Mouse (Mus musculus): ENCODE data around the gene Eloa. TPM values are rescaled to one million over a fixed set of nuclear protein-coding genes. Genes with fewer than 3 reads are reported as not detected.

Eloa gene
- total RNA-seq, 2 experiments from 2014 or later = 35.7 to 53.8 TPM

DNA sequence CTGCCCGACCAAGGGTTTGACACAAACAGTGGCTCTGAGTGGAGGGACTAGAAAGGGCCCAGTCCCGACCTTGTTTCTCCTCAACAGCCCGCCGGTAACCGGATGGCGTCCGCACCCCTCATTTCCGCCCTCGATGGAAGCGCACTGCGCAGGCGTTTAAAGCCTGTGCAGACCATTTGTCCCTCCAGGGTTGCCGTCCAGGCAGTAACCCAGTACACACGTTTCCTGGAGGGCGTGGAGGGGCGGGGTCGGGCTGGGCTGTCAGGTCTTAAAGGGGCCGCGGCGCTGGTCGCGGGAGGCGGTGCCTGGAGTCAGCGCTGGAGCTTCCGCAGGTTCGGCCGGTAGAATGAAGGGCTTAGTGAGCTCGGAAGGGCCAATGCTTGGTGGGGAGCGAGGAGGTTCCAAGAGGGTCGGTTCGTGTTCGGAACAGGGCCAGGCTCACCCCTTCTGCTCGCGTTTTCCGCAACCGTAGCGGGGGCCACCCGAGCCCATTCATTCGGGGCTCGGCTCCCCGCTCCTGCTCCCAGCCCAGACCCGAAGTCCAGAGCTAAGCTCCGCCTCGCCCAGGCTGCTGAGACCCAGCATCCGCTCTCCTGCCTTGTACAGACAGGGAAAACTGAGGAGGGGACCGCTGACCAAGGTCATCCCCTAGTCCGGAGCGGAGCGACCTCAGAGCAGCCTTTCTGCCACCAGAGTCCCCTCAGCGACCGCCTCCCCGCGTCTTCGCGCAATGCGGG is 57.9 kb downstream of the Eloa start, which contains the start of gene Gale:
TSS of gene Gale (plus strand) at position 271 of the 737 bp plus-strand sequence.
- ATAC-seq (replicated peaks; ENCODE audit: low FRiP score, poor library complexity, severe bottlenecking) = peak; percentile 82

GRCm38 (mm10) chr4:135962946-135963345 is 58.6 kb downstream of the Eloa start:
- ATAC-seq (replicated peaks; ENCODE audit: low FRiP score, poor library complexity, severe bottlenecking) = peak; percentile 1

DNA sequence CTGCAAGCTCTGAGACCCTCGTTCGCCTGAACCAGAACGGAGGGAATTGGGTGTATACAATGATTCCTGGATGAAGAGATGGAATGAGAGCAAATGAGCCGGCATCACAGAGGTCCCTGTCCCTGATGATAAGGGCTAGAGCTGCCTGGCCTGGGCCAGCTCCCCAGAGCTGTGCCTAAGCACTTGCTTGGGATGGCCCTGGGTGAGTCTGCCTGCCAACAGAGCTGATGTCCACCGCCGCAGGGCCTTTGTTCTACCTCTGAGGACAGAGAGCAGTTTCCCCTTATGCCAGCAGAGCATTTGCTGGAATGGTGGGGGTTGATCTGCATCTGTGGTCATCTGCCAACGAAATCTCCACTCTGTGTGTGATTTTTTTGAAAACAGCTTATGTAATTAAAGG is 59.4 kb downstream of the Eloa start:
- ATAC-seq (replicated peaks; ENCODE audit: low FRiP score, poor library complexity, severe bottlenecking) = no peak

DNA sequence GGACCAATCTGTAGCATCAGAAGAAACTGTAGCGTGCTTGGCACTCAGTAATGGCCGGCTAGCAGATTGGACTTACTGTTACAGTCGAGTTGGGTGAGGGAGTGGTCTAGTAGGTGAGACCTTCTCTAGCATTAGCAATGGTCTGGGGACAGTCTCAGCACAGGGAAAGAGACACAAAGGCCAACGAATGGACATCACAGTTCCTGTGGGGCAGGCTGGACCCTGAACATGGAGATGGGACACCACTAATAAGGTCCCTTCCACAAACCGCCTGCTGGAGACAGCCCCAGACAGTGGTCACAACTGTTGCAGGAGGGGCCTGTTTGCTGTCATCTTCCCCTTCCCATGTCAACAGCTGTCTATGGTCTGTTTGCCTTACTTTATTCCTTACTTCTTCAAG is 59.9 kb downstream of the Eloa start:
- ATAC-seq (replicated peaks; ENCODE audit: low FRiP score, poor library complexity, severe bottlenecking) = no peak

GRCm38 (mm10) chr4:135960717-135961116 is 60.8 kb downstream of the Eloa start:
- ATAC-seq (replicated peaks; ENCODE audit: low FRiP score, poor library complexity, severe bottlenecking) = peak; percentile 59

DNA sequence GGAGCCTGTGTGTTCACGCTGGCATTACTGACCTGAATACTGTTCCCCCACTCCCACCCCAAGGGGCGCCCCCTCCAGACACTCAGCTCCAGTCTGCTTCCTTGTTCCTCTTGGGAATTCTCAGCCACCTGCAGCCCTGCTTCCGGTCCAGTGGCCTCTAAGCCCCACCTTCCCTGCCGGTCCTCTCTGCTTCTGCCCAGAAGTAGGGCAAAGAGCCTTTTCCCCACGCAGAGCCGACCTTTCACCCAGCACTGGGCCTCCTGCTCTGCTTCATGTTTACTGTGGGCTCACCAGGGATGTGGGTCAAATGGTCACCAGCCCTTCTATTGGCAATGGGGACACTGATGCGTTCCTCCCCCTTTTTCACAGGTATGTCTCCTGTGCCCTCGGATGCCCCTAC is 63.2 kb downstream of the Eloa start:
- no peak for ATAC-seq (replicated peaks; ENCODE audit: low FRiP score, poor library complexity, severe bottlenecking)

GRCm38 (mm10) chr4:135955886-135956285 is 65.7 kb downstream of the Eloa start:
- ATAC-seq (replicated peaks; ENCODE audit: low FRiP score, poor library complexity, severe bottlenecking) = no peak

DNA sequence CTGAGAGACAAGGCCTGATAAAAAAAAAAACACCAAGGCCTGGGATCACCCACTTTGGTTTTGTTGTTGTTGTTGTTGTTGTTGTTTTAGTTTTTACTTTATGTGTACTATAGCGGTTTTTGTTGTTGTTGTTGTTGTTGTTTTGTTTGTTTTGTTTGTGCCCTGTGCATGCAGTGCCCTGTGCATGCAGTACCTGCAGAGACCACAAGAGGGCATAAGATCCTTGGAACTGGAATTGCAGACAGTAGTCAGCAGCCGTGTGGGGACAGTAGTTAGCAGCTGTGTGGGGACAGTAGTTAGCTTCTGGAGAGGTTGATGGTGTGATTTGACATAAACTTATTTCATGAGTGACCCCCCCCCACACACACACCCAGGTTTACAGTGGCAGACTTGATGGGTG is 67.3 kb downstream of the Eloa start:
- ATAC-seq (replicated peaks; ENCODE audit: low FRiP score, poor library complexity, severe bottlenecking) = peak; percentile 79

Other genes starting within 250 kb of the Eloa start
- gene Srsf10, start 166.0 kb downstream of the Eloa start, total RNA-seq (2015; ENCODE audit: low replicate concordance) = 116 and 151 TPM in 2 replicates
- gene Srsf10, start 166.0 kb downstream of the Eloa start, total RNA-seq (2017; ENCODE audit: low replicate concordance) = 176 and 297 TPM in 2 replicates
- 81.7 and 106 TPM in 2 replicates for gene Pnrc2, start 147.9 kb downstream of the Eloa start, total RNA-seq (2015; ENCODE audit: low replicate concordance)
- gene Pnrc2, start 147.9 kb downstream of the Eloa start, total RNA-seq (2017; ENCODE audit: low replicate concordance) = 106 and 135 TPM in 2 replicates
- gene Cnr2, start 126.4 kb downstream of the Eloa start, total RNA-seq (2015; ENCODE audit: low replicate concordance) = 2.9 and 5.2 TPM in 2 replicates
- gene Cnr2, start 126.4 kb downstream of the Eloa start, total RNA-seq (2017; ENCODE audit: low replicate concordance) = 3.6 and 4.1 TPM in 2 replicates
- gene Fuca1, start 101.0 kb downstream of the Eloa start, total RNA-seq (2015; ENCODE audit: low replicate concordance) = 9.2 and 15.2 TPM in 2 replicates
- 29.4 and 31.6 TPM in 2 replicates for gene Fuca1, start 101.0 kb downstream of the Eloa start, total RNA-seq (2017; ENCODE audit: low replicate concordance)
- gene Hmgcl, start 75.3 kb downstream of the Eloa start, total RNA-seq (2015; ENCODE audit: low replicate concordance) = 17.3 and 45.4 TPM in 2 replicates
- 15.6 and 15.8 TPM in 2 replicates for gene Hmgcl, start 75.3 kb downstream of the Eloa start, total RNA-seq (2017; ENCODE audit: low replicate concordance)
- gene Gale, start 58.0 kb downstream of the Eloa start, total RNA-seq (2015; ENCODE audit: low replicate concordance) = 2.3 and 7.9 TPM in 2 replicates
- 2.3 and 4.2 TPM in 2 replicates for gene Gale, start 58.0 kb downstream of the Eloa start, total RNA-seq (2017; ENCODE audit: low replicate concordance)
- 14.6 and 25.2 TPM in 2 replicates for gene Lypla2, start 49.1 kb downstream of the Eloa start, total RNA-seq (2015; ENCODE audit: low replicate concordance)
- 4.5 and 6.1 TPM in 2 replicates for gene Lypla2, start 49.1 kb downstream of the Eloa start, total RNA-seq (2017; ENCODE audit: low replicate concordance)
- gene Pithd1, start 34.5 kb downstream of the Eloa start, total RNA-seq (2015; ENCODE audit: low replicate concordance) = 24.4 and 34.5 TPM in 2 replicates
- gene Pithd1, start 34.5 kb downstream of the Eloa start, total RNA-seq (2017; ENCODE audit: low replicate concordance) = 72.0 and 131 TPM in 2 replicates
- 304 and 345 TPM in 2 replicates for gene Rpl11, start 31.7 kb upstream of the Eloa start, total RNA-seq (2015; ENCODE audit: low replicate concordance)
- gene Rpl11, start 31.7 kb upstream of the Eloa start, total RNA-seq (2017; ENCODE audit: low replicate concordance) = 128 and 153 TPM in 2 replicates
- not detected in 2 replicates for gene Id3, start 121.7 kb upstream of the Eloa start, total RNA-seq (2015; ENCODE audit: low replicate concordance)
- not detected in 2 replicates for gene Id3, start 121.7 kb upstream of the Eloa start, total RNA-seq (2017; ENCODE audit: low replicate concordance)
- gene E2f2, start 150.6 kb upstream of the Eloa start, total RNA-seq (2015; ENCODE audit: low replicate concordance) = 226 and 246 TPM in 2 replicates
- 344 and 364 TPM in 2 replicates for gene E2f2, start 150.6 kb upstream of the Eloa start, total RNA-seq (2017; ENCODE audit: low replicate concordance)
- 0.19 TPM in 1 of 2 replicates, not detected in the other for gene Asap3, start 184.6 kb upstream of the Eloa start, total RNA-seq (2015; ENCODE audit: low replicate concordance)
- gene Asap3, start 184.6 kb upstream of the Eloa start, total RNA-seq (2017; ENCODE audit: low replicate concordance) = 0.43 TPM in 1 of 2 replicates, not detected in the other
- not detected in 2 replicates for gene Tcea3, start 226.0 kb upstream of the Eloa start, total RNA-seq (2015; ENCODE audit: low replicate concordance)
- gene Tcea3, start 226.0 kb upstream of the Eloa start, total RNA-seq (2017; ENCODE audit: low replicate concordance) = not detected in 2 replicates

All from erythroblast, adult 5-6 weeks (primary cell).